Mouse (Mus musculus) stomach, embryonic 14.5 days (tissue): ENCODE results near the gene Pik3ip1. TPM values are rescaled to one million over a fixed set of nuclear protein-coding genes. Genes with fewer than 3 reads are reported as not detected.

Source experiments
- ATAC-seq: fragments of 200-750 bp; cut with Nextera tagmentation; 2 replicates; pipeline ENCODE4 v1.8.0; 2017; ENCODE audit warnings: low read depth, moderate TSS enrichment; ENCODE audit not compliant: insufficient number of reproducible peaks, insufficient read depth, low FRiP score
- H3K27ac ChIP-seq: fragments of 300-500 bp; sonication (generic); 2 replicates; pipeline ENCODE4 v1.5.1; 2014; ENCODE audit warnings: mild to moderate bottlenecking, low read length, moderate library complexity, mixed read lengths
- H3K27me3 ChIP-seq: fragments of 300-500 bp; sonication (generic); 2 replicates; pipeline ENCODE4 v1.6.1; 2014; ENCODE audit warnings: low read length, control low read depth, mixed read lengths; ENCODE audit not compliant: control insufficient read depth, insufficient read depth
- H3K36me3 ChIP-seq: fragments of 300-500 bp; sonication (generic); 2 replicates; pipeline ENCODE4 v1.6.1; 2014; ENCODE audit warnings: mild to moderate bottlenecking, control low read depth, low read length, moderate library complexity, mixed read lengths; ENCODE audit not compliant: control insufficient read depth, insufficient read depth
- H3K4me1 ChIP-seq: fragments of 300-500 bp; sonication (generic); 2 replicates; pipeline ENCODE4 v1.6.1; 2014; ENCODE audit warnings: low read length, control low read depth, mixed read lengths; ENCODE audit not compliant: control insufficient read depth, insufficient read depth
- H3K4me2 ChIP-seq: fragments of 300-500 bp; sonication (generic); replicated peaks from 2 replicates; pipeline ENCODE4 v1.6.1; 2014; ENCODE audit warnings: low read depth, low read length, control low read depth
- H3K4me3 ChIP-seq: fragments of 300-500 bp; sonication (generic); 2 replicates; pipeline ENCODE4 v1.5.1; 2014; ENCODE audit warnings: low read depth, low read length, control low read depth
- H3K9ac ChIP-seq: fragments of 300-500 bp; sonication (generic); replicated peaks from 2 replicates; pipeline ENCODE4 v1.6.1; 2014; ENCODE audit warnings: low read depth, mild to moderate bottlenecking, control low read depth, low read length, moderate library complexity, mixed read lengths
- H3K9me3 ChIP-seq: fragments of 300-500 bp; sonication (generic); 2 replicates; pipeline ENCODE4 v1.6.1; 2016; ENCODE audit warnings: low read depth, low read length, control low read depth; ENCODE audit not compliant: control insufficient read depth
- WGBS: fragments of 180-500 bp; shearing (Covaris S2); extraction: QIAGEN DNeasy Blood & Tissue Kit; methylation state at CpG from one replicate; pipeline ENCODE4 v1.1.7; 2014; 5-methylcytosine and 5-hydroxymethylcytosine counted together
- polyA plus RNA-seq: library from polyadenylated mRNA; unstranded; fragments of >200 nt; fragmentation: Nextera tagmentation; extraction: Ambion mirVana; gene quantifications from 2 replicates; pipeline ENCODE4 v1.2.1, GENCODE M21; 2014

The Pik3ip1 gene
- polyA plus RNA-seq, 1 experiment from 2014 or later = 11.4 TPM

DNA sequence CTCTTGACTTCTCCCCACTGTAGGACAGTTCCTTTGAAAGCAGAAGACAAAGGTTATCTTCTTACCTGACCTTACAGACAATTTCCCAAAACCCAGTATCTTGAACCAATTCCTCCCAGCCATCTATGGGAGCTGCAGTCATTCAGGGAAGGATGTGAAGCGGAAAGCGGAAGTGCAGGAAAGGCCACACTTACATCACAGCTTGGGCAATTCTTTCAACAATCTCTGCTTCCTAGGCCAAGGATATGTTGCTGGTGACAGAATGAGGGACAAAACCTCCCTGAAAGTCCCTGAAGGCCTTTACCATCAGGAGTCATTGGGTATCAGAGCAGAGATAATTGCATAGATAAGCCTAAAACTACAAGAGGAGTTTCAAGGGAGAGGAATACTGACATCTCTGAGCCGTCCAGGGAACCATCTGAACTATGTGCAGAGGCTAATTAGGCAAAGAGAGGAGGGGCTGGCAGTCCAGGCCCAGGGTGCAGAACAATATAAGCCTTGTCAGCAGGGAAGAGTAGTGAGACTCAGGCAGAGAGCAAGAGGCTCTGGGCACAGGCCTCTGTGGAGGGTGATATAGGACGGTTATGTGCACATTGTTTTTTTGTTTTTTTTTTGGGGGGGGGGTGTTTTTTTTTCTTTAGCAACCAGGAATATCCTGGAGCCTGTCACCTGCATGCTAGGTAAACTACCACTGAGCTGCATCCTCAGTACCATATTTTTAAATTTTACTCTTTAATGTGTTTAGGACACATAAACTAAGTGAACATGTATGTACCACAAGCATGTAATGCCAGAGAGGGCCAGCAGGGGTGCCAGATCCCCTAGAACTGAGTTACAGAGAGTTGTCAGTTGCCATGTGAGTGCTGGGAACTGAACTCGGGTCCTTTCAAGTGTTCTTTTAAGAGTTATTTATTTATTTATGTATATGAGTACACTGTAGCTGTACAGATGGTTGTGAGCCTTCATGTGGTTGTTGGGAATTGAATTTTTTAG is 52.7 kb downstream of the Pik3ip1 start:
- Histone ChIP-seq H3K4me2 (no peak overlapping the region), H3K9ac (no peak overlapping the region), H3K4me3 (no peak overlapping the region), H3K9me3 (no peaks in the 10 kb centered on the region), H3K4me1 (no peaks in the 10 kb centered on the region), H3K27me3 (no peaks in the 10 kb centered on the region), H3K27ac (no peak overlapping the region), H3K36me3 (peaks cover 5% of the 10 kb centered on the region; the same call in 1 of the 2 replicates)
- WGBS = 82% methylated on average over 5 of the region's 5 CpGs
- ATAC-seq = no peak

DNA sequence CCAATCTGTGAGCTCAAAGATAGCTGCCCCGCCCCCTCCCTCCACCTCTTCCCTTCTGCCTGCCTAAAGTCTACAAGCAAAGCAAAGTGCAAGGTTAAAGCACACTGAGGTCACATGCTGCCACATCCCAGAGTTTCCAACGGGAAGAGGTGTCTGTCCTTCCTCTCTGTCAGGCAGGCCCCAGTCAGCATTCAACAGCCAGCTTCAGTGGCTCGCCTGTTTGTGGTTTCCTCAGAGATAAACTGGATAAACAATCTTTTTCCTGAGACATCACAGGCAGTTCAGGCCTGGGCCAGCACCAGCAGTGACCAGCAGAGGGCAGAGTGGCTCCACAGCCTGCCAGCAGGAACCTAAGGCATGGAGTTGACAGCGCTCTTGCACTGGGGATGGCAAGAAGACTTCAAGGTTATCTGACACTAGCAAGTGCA is 56.8 kb downstream of the Pik3ip1 start:
- H3K27me3 ChIP-seq = no peaks in the 10 kb centered on the region
- no peak overlapping the region for H3K27ac ChIP-seq
- H3K4me3 ChIP-seq = no peak overlapping the region
- H3K4me2 ChIP-seq = no peak overlapping the region
- H3K9ac ChIP-seq = no peak overlapping the region
- peak; percentile 79; the same call in 1 of the 2 replicates for ATAC-seq
- H3K9me3 ChIP-seq = no peaks in the 10 kb centered on the region
- 13% methylated on average over 4 of the region's 4 CpGs for WGBS
- no peaks in the 10 kb centered on the region for H3K4me1 ChIP-seq
- H3K36me3 ChIP-seq = peaks cover 9% of the 10 kb centered on the region

DNA sequence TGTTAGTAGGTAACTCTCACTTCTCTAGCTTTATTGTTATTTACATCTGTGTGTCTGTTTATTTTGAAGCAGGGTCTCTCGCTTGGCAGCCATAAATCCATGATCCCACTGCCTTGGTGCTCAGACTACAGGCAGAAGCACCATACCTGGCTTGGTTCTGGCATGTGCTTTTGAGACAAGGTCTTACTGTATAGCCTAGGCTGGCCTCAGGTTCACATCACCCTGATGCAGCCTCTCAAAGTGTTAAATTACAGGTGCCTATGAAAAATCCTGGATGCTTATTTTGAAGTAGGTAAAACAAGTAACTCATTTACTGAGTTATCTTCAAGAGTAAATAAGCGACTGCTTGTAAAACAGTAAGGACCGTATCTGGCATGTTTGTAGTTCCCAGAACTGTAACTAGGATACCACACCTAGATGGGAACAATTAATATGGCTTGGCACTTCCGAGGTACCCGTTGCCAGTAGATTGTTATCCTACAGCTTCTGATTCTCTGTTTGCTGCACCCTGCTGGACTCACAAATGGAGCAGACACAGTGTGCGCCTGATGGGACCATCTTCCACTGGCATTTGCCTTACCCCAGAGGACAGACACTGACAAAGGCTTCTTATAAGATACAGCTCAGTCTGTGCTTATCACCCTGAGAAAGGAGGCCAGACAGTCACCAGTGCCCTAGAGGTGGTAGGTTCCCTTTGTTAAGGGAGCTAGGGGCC is 57.4 kb downstream of the Pik3ip1 start:
- 75% methylated on average over 6 of the region's 6 CpGs for WGBS
- no peak overlapping the region for H3K9ac ChIP-seq
- no peak overlapping the region for H3K27ac ChIP-seq
- no peaks in the 10 kb centered on the region for H3K27me3 ChIP-seq
- no peak overlapping the region for H3K4me2 ChIP-seq
- no peak overlapping the region for H3K4me3 ChIP-seq
- H3K4me1 ChIP-seq = no peaks in the 10 kb centered on the region
- no peaks in the 10 kb centered on the region for H3K9me3 ChIP-seq
- no peak for ATAC-seq
- H3K36me3 ChIP-seq = peaks cover 9% of the 10 kb centered on the region

DNA sequence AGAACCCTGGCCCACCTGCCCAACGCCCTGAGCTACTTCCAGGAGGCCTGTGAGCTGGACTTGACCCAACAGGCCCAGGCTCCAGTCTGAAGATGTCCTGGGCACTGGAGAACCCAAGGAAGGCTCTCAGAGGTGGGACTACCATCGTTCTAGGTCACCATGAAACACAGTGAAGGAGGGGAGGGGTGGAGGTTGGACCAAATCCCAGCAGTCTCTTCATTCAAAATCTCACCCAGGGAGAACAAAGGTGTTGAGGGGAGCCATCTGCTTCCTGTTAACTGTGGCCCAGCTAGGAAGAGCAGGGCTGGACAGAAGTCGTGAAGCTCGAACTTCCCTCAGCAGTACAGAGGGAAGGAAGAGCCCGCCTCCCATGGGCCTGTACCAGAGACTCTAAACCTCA is 59.8 kb downstream of the Pik3ip1 start:
- Histone ChIP-seq H3K4me2 (no peak overlapping the region), H3K9me3 (no peaks in the 10 kb centered on the region), H3K27me3 (no peaks in the 10 kb centered on the region), H3K27ac (no peak overlapping the region), H3K4me1 (no peaks in the 10 kb centered on the region), H3K36me3 (peaks cover 4% of the 10 kb centered on the region), H3K4me3 (no peak overlapping the region), H3K9ac (no peak overlapping the region)
- ATAC-seq = no peak
- 70% methylated on average over 5 of the region's 5 CpGs for WGBS

DNA sequence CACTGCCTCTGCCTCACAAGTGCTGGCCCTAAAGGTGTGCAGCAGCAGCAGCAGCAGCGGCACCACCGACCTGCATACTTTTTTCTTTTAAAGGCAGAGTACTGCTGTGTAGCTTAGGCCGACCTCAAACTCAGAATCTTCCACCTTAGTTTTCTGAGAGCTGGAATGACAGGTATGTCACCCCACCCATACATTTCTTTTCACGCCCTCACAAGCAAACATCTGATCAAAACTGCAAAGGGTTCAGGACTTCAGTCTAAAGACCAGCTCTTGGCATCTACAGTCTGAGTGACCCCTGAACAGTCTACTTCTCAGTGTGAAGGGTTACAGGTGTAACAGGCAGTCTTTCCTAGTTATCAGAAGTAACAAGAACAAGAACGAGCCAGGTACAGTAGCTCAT is 60.6 kb downstream of the Pik3ip1 start:
- ATAC-seq = no peak
- Histone ChIP-seq H3K27ac (peak overlapping the region; percentile 15; the same call in 1 of the 2 replicates), H3K36me3 (peaks cover 4% of the 10 kb centered on the region), H3K27me3 (no peaks in the 10 kb centered on the region), H3K4me2 (no peak overlapping the region), H3K4me3 (no peak overlapping the region), H3K9me3 (no peaks in the 10 kb centered on the region), H3K9ac (no peak overlapping the region), H3K4me1 (no peaks in the 10 kb centered on the region)
- 62% methylated on average over 5 of the region's 5 CpGs for WGBS

DNA sequence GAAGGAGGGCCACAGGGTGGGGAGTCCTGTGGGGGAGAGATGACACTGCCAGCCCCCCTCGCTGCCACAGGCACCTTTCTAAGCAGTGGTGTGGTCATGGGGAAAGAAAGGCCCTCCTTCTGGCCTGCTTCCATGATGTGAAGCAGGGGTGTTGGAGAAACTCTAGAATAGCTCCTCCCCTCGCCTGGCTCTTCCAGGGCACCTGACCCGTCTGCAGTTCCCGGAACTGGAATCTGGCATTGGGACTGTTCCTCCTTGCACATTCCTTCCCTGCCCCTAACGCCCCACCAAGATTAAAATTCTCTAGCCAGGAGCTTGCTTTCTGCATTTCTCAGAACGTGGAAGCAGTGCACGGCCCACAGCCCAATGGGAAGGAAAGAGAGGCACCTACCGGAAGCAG is 62.3 kb downstream of the Pik3ip1 start:
- no peak overlapping the region for H3K4me3 ChIP-seq
- H3K4me1 ChIP-seq = no peaks in the 10 kb centered on the region
- H3K36me3 ChIP-seq = peaks cover 4% of the 10 kb centered on the region
- H3K4me2 ChIP-seq = no peak overlapping the region
- H3K27me3 ChIP-seq = no peaks in the 10 kb centered on the region
- no peaks in the 10 kb centered on the region for H3K9me3 ChIP-seq
- 66% methylated on average over 8 of the region's 8 CpGs for WGBS
- ATAC-seq = no peak
- no peak overlapping the region for H3K27ac ChIP-seq
- no peak overlapping the region for H3K9ac ChIP-seq

Other genes with a start within 250 kb of the Pik3ip1 start
- gene Sfi1, start 136.9 kb upstream of the Pik3ip1 start, polyA plus RNA-seq = 12.5 and 14.6 TPM in 2 replicates
- 59.5 and 62.7 TPM in 2 replicates for gene Eif4enif1, start 128.0 kb upstream of the Pik3ip1 start, polyA plus RNA-seq
- gene Drg1, start 64.0 kb upstream of the Pik3ip1 start, polyA plus RNA-seq = 200 and 211 TPM in 2 replicates
- 48.1 and 51.1 TPM in 2 replicates for gene Patz1, start 41.5 kb upstream of the Pik3ip1 start, polyA plus RNA-seq
- gene Limk2, start 78.8 kb downstream of the Pik3ip1 start, polyA plus RNA-seq = 90.3 and 95.8 TPM in 2 replicates
- 34.2 and 34.8 TPM in 2 replicates for gene Rnf185, start 122.0 kb downstream of the Pik3ip1 start, polyA plus RNA-seq
- 0.17 and 0.52 TPM in 2 replicates for gene Pla2g3, start 157.9 kb downstream of the Pik3ip1 start, polyA plus RNA-seq
- 1.2 and 2.0 TPM in 2 replicates for gene Inpp5j, start 174.4 kb downstream of the Pik3ip1 start, polyA plus RNA-seq
- gene Selenom, start 184.3 kb downstream of the Pik3ip1 start, polyA plus RNA-seq = 154 and 160 TPM in 2 replicates
- 109 and 112 TPM in 2 replicates for gene Smtn, start 210.2 kb downstream of the Pik3ip1 start, polyA plus RNA-seq